Mouse (Mus musculus) kidney, adult 2 months (tissue): ENCODE data around the gene Zfp612. TPM values are rescaled to one million over a fixed set of nuclear protein-coding genes. Genes with fewer than 3 reads are reported as not detected.

ENCODE experiments used
- DNase-seq: peaks from one replicate; pipeline ENCODE4 v3.0.0; 2021
- H3K27ac ChIP-seq: fragments of 200-500 bp; 2 replicates; pipeline ENCODE4 v1.5.1; 2012; ENCODE audit warnings: low read depth, low read length, control low read depth, inconsistent platforms; ENCODE audit not compliant: insufficient read depth
- H3K27me3 ChIP-seq: fragments of 200-500 bp; replicated peaks from 2 replicates; pipeline ENCODE4 v1.6.1; 2012; ENCODE audit warnings: mild to moderate bottlenecking, moderate library complexity, low read length, inconsistent platforms; ENCODE audit not compliant: control insufficient read depth, insufficient read depth
- H3K36me3 ChIP-seq: fragments of 200-500 bp; 2 replicates; pipeline ENCODE4 v1.6.1; 2012; ENCODE audit warnings: mild to moderate bottlenecking, moderate library complexity, low read length, inconsistent platforms; ENCODE audit not compliant: control insufficient read depth, insufficient read depth
- H3K4me1 ChIP-seq: fragments of 200-500 bp; 2 replicates; pipeline ENCODE4 v1.6.1; 2011; ENCODE audit warnings: low read length; ENCODE audit not compliant: control insufficient read depth, insufficient read depth
- H3K4me3 ChIP-seq: fragments of 200-500 bp; 2 replicates; pipeline ENCODE4 v1.5.1; 2011; ENCODE audit warnings: mild to moderate bottlenecking, low read depth, low read length, control low read depth; ENCODE audit not compliant: insufficient read depth
- CTCF ChIP-seq: fragments of 200-500 bp; conservative IDR thresholded peaks from 2 replicates; pipeline ENCODE4 v1.5.1; 2011; ENCODE audit warnings: low read depth, mild to moderate bottlenecking, control low read depth, low read length, moderate library complexity, mixed read lengths; ENCODE audit not compliant: insufficient read depth, insufficient read length
- POLR2A ChIP-seq: fragments of 200-500 bp; IDR thresholded peaks from one replicate; pipeline ENCODE4 v1.6.1; 2011; ENCODE audit warnings: low read depth, low read length, control low read depth
- WGBS: fragments of 180-500 bp; shearing (Covaris S2); methylation state at CpG from one replicate; pipeline ENCODE4 v1.1.7; 2018; 5-methylcytosine and 5-hydroxymethylcytosine counted together
- polyA plus RNA-seq: library from polyadenylated mRNA; depleted of rRNA; stranded (reverse); fragments of >200 nt; gene quantifications from 2 replicates; pipeline ENCODE4 v1.2.3, GENCODE M21; 2012; rRNA removed

Zfp612 gene
- polyA plus RNA-seq, 1 experiment, result 2.3 TPM

- Histone ChIP-seq H3K36me3 (no peaks in the 10 kb centered on the region), H3K27me3 (no peaks in the 10 kb centered on the region), H3K27ac (no peak overlapping the region), H3K4me3 (no peak overlapping the region), H3K4me1 (no peaks in the 10 kb centered on the region)
- TF ChIP-seq CTCF (no peak), POLR2A (no peak)
- WGBS, result 89% methylated on average over 8 of the region's 8 CpGs
- DNase-seq, result no peak
Observed at GRCm38 (mm10) chr8:110134236-110134635, 54.7 kb downstream of the Zfp612 start.

DNA sequence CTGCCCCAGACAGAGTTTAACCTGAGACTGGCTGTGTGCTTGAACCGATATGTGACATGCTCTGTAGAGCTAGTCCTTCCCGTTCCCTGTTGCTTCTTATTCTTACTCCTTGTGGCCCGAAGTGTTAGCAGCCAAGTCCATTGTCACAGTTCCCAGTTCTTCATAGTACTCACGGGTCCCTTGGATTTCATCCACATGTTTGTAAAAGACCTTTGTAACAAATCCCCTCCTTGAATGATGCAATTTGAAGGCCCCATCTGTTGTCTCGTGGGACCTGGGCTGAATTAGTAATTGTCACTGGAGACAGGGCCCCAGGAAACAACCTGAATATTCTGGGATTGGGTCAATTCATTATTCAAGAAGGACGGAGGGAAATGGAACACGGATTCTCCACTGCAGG is 56.0 kb downstream of the Zfp612 start:
- Histone ChIP-seq H3K4me1 (no peaks in the 10 kb centered on the region), H3K36me3 (no peaks in the 10 kb centered on the region), H3K27me3 (no peaks in the 10 kb centered on the region), H3K27ac (no peak overlapping the region), H3K4me3 (no peak overlapping the region)
- TF ChIP-seq POLR2A, result no peak
- no peak for TF ChIP-seq CTCF
- no peak for DNase-seq
- WGBS, result 78% methylated on average over 7 of the region's 7 CpGs

GRCm38 (mm10) chr8:110140156-110140555 is 60.6 kb downstream of the Zfp612 start:
- WGBS, result 54% methylated on average over 3 of the region's 3 CpGs
- Histone ChIP-seq H3K4me3 (no peak overlapping the region), H3K4me1 (no peaks in the 10 kb centered on the region), H3K36me3 (no peaks in the 10 kb centered on the region), H3K27ac (no peak overlapping the region), H3K27me3 (no peaks in the 10 kb centered on the region)
- DNase-seq, result no peak
- TF ChIP-seq CTCF (no peak), POLR2A (no peak)

- TF ChIP-seq CTCF (no peak), POLR2A (no peak)
- Histone ChIP-seq H3K4me3 (no peak overlapping the region), H3K27ac (no peak overlapping the region), H3K4me1 (no peaks in the 10 kb centered on the region), H3K36me3 (no peaks in the 10 kb centered on the region), H3K27me3 (no peaks in the 10 kb centered on the region)
- 30% methylated on average over 4 of the region's 4 CpGs for WGBS
- DNase-seq, result no peak
Observed at GRCm38 (mm10) chr8:110140770-110141169, 61.2 kb downstream of the Zfp612 start.

Other genes starting within 250 kb of the Zfp612 start
- gene Phlpp2, start 211.2 kb upstream of the Zfp612 start, polyA plus RNA-seq, result 6.5 and 6.9 TPM in 2 replicates
- 10.7 and 10.8 TPM in 2 replicates for gene Marveld3, start 117.5 kb upstream of the Zfp612 start, polyA plus RNA-seq
- 0.04 TPM in 1 of 2 replicates, not detected in the other for gene Tat, start 89.3 kb upstream of the Zfp612 start, polyA plus RNA-seq
- 0.34 and 0.59 TPM in 2 replicates for gene Chst4, start 40.0 kb upstream of the Zfp612 start, polyA plus RNA-seq
- gene Gm21964, start 21.5 kb downstream of the Zfp612 start, polyA plus RNA-seq, result not detected in 2 replicates
- not detected in 2 replicates for gene Gm17720, start 23.0 kb downstream of the Zfp612 start, polyA plus RNA-seq
- gene Calb2, start 88.5 kb downstream of the Zfp612 start, polyA plus RNA-seq, result not detected in 2 replicates
- 2.8 and 3.1 TPM in 2 replicates for gene Cmtr2, start 135.9 kb downstream of the Zfp612 start, polyA plus RNA-seq
- 0.01 and 0.02 TPM in 2 replicates for gene Hydin, start 187.2 kb downstream of the Zfp612 start, polyA plus RNA-seq